In the genomic region with DNA sequence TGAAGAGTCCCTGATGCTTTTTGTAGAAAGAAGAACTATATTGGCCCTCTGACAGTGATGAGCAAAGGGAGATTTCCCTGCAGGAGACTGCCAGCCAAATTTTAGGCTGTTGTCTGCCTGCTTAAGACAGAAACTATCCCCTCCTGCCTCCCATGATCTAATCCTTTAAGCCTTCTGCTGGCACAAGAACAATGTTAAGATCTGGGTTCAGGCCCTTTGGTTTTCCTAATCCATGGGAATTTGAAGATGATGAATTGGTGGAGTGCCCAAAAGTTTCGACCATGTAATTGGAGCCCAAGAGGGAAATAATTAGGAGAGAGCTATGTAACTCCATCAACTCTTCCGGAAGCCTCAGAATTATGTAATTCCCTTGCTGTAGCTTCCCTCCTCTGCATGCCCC, we compare ENCODE assay signal across 14 mouse cellular contexts.
DNase-seq lines count a peak whose midpoint lies in the region; ATAC-seq and TF ChIP-seq lines count a peak whose summit lies in the region.
"Had no signal": no experiment of that assay in that cellular context is flagged by ENCODE, and none has a peak within 500 bp of the region (broad histone marks: within the 10 kb centered on the region; RNA-seq: fewer than 3 reads in every experiment).

No protein-coding gene starts in this region.

- no peak for TF ChIP-seq CTCF in hindbrain, postnatal 0 days (IDR thresholded peaks at IDR 0.05; ENCODE audit: low read depth)

- H3K9me3 ChIP-seq in hindbrain, postnatal 0 days (ENCODE audit: low read length), result no peaks in the 10 kb centered on the region
- no peaks in the 10 kb centered on the region for H3K9me3 ChIP-seq in hindbrain, embryonic 13.5 days
- peaks cover 12% of the 10 kb centered on the region; the same call in 1 of the 2 replicates for H3K9me3 ChIP-seq in heart, embryonic 12.5 days (replicated peaks)
- H3K9me3 ChIP-seq: limb, embryonic 15.5 days had no signal

- WGBS in hindbrain, postnatal 0 days, result 47% methylated on average over 2 of the region's 2 CpGs
- 74% methylated on average over 2 of the region's 2 CpGs for WGBS in hindbrain, embryonic 13.5 days
- WGBS in heart, embryonic 12.5 days, result 75% methylated on average over 2 of the region's 2 CpGs

- no peak overlapping the region for H3K4me3 ChIP-seq in hindbrain, postnatal 0 days (ENCODE audit: low read length)
- H3K4me3 ChIP-seq in hindbrain, embryonic 13.5 days, result no peak overlapping the region
- H3K4me3 ChIP-seq in heart, embryonic 12.5 days, result no peak overlapping the region
- H3K4me3 ChIP-seq: limb, embryonic 15.5 days had no signal

- H3K4me1 ChIP-seq in hindbrain, postnatal 0 days (ENCODE audit: insufficient read depth, low read length), result no peaks in the 10 kb centered on the region; the same call in 1 of the 2 replicates
- no peaks in the 10 kb centered on the region; the same call in 1 of the 2 replicates for H3K4me1 ChIP-seq in hindbrain, embryonic 13.5 days (replicated peaks)
- H3K4me1 ChIP-seq in heart, embryonic 12.5 days (replicated peaks), result peaks cover 25% of the 10 kb centered on the region
- H3K4me1 ChIP-seq: limb, embryonic 15.5 days had no signal

- H3K4me2 ChIP-seq in hindbrain, postnatal 0 days (ENCODE audit: low read depth, low read length), result no peak overlapping the region
- H3K4me2 ChIP-seq in hindbrain, embryonic 13.5 days, result no peak overlapping the region
- H3K4me2 ChIP-seq in heart, embryonic 12.5 days, result no peak overlapping the region
- H3K4me2 ChIP-seq: limb, embryonic 15.5 days had no signal

- no peak overlapping the region for H3K27ac ChIP-seq in hindbrain, postnatal 0 days
- no peak overlapping the region for H3K27ac ChIP-seq in hindbrain, embryonic 13.5 days
- H3K27ac ChIP-seq in heart, embryonic 12.5 days (ENCODE audit: poor library complexity, severe bottlenecking), result peak overlapping the region; percentile 83
- H3K27ac ChIP-seq: limb, embryonic 15.5 days had no signal

- ATAC-seq in hindbrain, postnatal 0 days, result no peak
- no peak for ATAC-seq in hindbrain, embryonic 13.5 days (ENCODE audit: low FRiP score)
- no peak for ATAC-seq in heart, embryonic 12.5 days (ENCODE audit: insufficient number of reproducible peaks, low FRiP score)
- no peak for ATAC-seq in cerebellum, adult (ENCODE audit: insufficient number of reproducible peaks, low FRiP score, low TSS enrichment)
- ATAC-seq: lung, postnatal 0 days had no signal

- H3K36me3 ChIP-seq in hindbrain, postnatal 0 days (ENCODE audit: insufficient read depth, low read length), result no peaks in the 10 kb centered on the region
- H3K36me3 ChIP-seq in hindbrain, embryonic 13.5 days, result no peaks in the 10 kb centered on the region
- no peaks in the 10 kb centered on the region for H3K36me3 ChIP-seq in heart, embryonic 12.5 days
- H3K36me3 ChIP-seq: limb, embryonic 15.5 days had no signal

- no peak overlapping the region for H3K9ac ChIP-seq in hindbrain, postnatal 0 days (replicated peaks; ENCODE audit: low read length)
- no peak overlapping the region for H3K9ac ChIP-seq in hindbrain, embryonic 13.5 days
- H3K9ac ChIP-seq in heart, embryonic 12.5 days, result no peak overlapping the region
- H3K9ac ChIP-seq: limb, embryonic 15.5 days had no signal

- peak; percentile 2 for DNase-seq in embryo, embryonic 10.5 days (ENCODE audit: low spot score)
- no peak for DNase-seq in embryo, embryonic 10 days (ENCODE audit: low spot score)
- DNase-seq in hindbrain, postnatal 0 days (ENCODE audit: low spot score), result peak; percentile 51
- DNase-seq in 3T3-L1 (ENCODE audit: low read depth, low spot score), result peak; percentile 40
- DNase-seq in urinary bladder, postnatal 25 days (ENCODE audit: low spot score), result no peak
- DNase-seq: adrenal gland, postnatal 36 days; cerebellum, adult 11-12 months; right cerebral cortex, postnatal 25 days; thymus, postnatal 36 days had no signal

- no peaks in the 10 kb centered on the region for H3K27me3 ChIP-seq in hindbrain, postnatal 0 days (ENCODE audit: insufficient read depth, low read length)
- no peaks in the 10 kb centered on the region for H3K27me3 ChIP-seq in hindbrain, embryonic 13.5 days
- no peaks in the 10 kb centered on the region for H3K27me3 ChIP-seq in heart, embryonic 12.5 days (replicated peaks)
- H3K27me3 ChIP-seq: limb, embryonic 15.5 days had no signal

Comparison
In these comparisons a context has a peak if more than half of its experiments do, and no peak if none do; other contexts are left out.
1. DNase-seq: peak in embryo, embryonic 10.5 days (single experiment), hindbrain, postnatal 0 days (single experiment) and 3T3-L1 (single experiment); none in embryo, embryonic 10 days (single experiment) and urinary bladder, postnatal 25 days (single experiment).